Mouse (Mus musculus) NIH3T3 (cell line): ENCODE data around the gene Myh6.
"Not testable (repeated sequence)": the region's sequence is repeated elsewhere in the genome, so short reads cannot be mapped to it uniquely, and the experiment has no call there.

Source experiments
- DNase-seq: peaks from one replicate; pipeline ENCODE4 v3.0.0-alpha.2; 2012; ENCODE audit warnings: low read depth

Gene Myh6

GRCm38 (mm10) chr14:54956533-54956932 lies 10.2 kb downstream of the Myh6 start:
- no peak for DNase-seq

DNA sequence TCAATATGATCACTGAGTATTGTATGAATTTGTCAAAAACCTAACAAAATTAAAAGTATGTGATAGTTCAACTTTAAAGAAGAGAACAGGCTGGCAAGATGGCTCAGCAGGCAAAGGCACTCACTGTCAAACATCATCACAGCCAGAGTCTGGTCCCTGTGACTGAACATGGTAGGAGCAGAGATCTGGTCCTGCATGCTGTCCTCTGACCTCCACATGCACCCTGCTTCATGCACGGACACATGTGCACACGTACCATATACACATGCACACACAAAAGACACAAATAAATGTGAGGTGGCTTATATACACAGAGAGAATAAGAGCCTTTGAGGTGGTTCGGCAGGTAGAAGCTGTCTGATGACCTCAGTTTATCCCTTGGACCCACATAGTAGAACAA lies 11.2 kb downstream of the Myh6 start:
- DNase-seq, result no peak

GRCm38 (mm10) chr14:54954474-54954873 lies 12.3 kb downstream of the Myh6 start:
- DNase-seq, result no peak

GRCm38 (mm10) chr14:54953664-54954206 lies 13.0 kb downstream of the Myh6 start:
- no peak for DNase-seq

GRCm38 (mm10) chr14:54951587-54951986 lies 15.1 kb downstream of the Myh6 start:
- DNase-seq, result no peak

DNA sequence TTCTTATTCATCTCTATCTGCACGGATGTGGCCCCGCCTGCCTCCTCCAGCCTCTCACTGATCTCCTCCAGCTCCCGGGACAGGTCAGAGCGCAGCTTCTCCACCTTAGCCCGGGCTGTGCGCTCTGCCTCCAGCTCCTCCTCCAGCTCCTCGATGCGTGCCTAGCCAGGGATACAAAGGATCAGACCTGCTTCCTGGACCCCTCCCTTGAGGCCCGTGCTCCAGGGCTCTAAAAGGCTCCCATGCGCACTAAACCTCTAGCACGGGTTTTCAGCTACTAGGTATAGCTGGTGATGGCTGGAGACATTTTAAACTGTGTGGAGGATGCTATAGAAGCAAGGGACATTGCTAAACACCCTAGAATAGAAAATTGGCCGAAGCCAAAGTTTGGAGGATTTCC lies 16.2 kb downstream of the Myh6 start:
- no peak for DNase-seq

DNA sequence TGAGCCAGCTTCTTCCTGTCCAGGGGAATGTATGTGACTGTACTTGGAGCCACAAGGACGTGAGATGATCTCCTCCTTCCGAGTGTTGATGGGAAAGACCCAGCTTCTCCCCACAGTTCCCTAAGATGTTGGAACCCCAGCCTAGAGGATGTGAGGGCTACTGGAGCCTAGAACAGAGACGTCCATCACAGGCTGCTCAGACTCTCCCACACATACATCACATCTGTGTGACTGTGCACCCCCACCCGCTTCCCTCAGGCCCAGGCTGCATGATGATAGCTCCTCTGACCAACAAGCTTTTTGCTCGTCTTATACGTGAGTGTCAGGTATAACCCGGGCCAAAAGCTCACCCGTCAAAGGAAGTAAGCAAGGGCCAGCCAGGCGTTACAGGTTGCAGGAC lies 17.9 kb downstream of the Myh6 start:
- DNase-seq, result no peak

DNA sequence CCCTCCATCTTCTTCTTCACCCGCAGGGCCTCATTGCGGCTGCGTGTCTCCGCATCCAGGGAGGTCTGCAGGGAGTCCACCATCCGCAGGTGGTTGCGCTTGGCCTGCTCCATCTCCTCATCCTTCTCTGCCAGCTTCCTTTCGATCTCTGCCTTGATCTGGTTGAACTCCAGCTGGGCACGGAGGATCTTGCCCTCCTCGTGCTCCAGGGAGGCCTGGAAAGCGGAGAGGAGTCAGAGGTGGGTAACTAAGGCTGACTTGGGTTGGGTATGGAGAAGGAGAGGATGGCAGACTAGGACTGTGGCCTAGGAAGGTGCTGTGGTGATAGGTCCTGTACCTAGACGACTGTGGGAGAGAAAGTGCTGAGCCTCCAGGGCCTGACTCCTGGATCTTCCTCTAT lies 19.7 kb downstream of the Myh6 start:
- not testable (repeated sequence) for DNase-seq

- no peak for DNase-seq
Measured at GRCm38 (mm10) chr14:54945975-54946704, 20.6 kb downstream of the Myh6 start.

DNA sequence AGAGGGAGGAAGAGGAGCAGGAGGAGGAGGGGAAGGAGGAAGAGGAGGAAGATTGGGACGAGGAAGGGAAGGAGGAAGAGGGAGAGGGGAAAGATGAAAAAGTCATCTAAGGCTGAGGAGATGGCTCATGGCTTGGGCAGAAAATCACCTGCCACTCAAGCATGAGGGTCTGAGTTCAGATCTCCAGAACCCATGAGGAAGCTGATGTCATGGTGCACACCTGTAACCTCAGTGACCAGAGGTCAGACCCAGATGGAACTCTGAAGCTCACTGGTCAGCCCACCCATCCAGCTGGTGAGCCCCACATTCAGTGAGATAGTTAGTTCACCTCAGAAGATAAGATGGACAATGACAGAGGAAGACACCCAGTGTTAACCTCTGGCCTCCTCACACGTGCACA lies 21.8 kb downstream of the Myh6 start:
- DNase-seq, result no peak

DNA sequence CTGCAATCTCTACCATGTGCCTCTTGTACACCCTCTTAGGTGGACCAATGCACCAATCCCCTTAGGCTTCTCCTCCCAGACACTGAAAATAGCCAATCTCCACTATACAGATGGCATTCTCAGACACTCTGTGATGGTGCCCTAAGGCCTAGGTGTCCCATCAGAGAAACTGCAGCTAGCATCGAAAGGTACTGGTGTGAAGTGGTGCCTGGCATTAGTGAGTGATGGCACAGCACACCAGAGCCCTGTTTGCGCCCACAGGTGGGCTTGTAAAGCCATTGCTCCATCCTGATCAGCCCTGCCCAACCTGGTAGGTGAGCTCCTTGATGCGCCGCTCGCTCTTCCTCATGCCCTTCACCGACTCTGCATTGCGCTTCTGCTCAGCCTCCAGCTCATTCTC lies 22.8 kb downstream of the Myh6 start:
- DNase-seq, result no peak

GRCm38 (mm10) chr14:54942479-54942878 lies 24.2 kb downstream of the Myh6 start:
- DNase-seq, result no peak

GRCm38 (mm10) chr14:54941024-54941978 lies 25.4 kb downstream of the Myh6 start:
- DNase-seq, result no peak

DNA sequence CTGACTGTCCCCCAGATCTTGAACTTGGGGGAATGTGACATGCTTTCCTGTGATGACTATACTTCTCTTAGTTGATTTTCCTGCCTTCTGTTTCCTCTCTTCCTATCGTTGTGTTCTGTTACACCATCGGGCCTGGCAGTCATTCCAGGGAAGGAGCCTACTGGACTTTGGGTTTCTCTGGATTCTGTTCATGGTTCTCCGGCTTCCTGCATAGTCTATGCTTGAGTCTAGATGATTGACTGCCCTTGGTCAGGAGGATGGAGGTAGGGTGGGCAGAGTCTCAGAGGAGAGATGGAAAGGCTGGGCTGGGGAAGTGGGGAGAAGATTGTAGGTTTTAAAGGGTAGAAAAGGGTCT lies 26.6 kb downstream of the Myh6 start:
- no peak for DNase-seq

DNA sequence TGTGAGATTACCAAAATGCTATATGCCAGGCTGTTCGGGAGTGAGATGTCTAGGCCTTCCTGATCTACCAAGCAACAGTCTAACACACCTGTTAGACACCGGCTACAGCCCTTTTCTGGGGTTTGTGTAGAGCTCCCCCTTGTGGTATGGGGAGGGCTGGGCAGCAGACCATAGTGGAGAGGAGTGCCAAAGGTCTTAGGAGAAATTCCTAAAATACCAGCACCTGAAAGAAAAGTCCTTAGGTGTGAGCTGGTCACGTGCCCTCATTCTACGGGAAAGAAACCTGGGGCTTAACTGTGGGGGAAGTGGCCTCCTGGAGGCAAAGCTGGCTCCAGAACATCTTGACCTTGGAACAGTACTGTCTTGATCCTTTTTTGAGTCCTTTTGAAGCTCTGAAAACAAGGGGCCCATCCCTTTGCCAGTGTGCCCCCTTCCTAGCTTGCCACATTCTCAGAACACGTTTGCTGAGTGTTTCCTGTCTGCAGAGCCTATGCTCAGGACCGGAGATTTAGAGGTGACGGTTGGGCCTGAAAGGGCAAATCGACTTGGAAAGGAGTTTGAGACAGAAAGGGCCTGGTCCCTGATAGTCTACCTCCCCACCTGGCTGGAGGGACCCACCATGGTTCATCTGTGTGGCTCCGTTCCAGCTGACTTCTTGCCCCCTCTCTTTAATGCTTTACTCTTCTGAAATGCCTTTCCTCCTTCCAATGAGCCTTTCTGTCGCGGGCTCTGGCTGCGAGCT lies 27.1 kb downstream of the Myh6 start:
- peak; percentile 76 for DNase-seq

GRCm38 (mm10) chr14:54938431-54939219 lies 28.1 kb downstream of the Myh6 start:
- DNase-seq, result no peak

- no peak for DNase-seq
Measured at GRCm38 (mm10) chr14:54937361-54938182, 29.2 kb downstream of the Myh6 start.

DNA sequence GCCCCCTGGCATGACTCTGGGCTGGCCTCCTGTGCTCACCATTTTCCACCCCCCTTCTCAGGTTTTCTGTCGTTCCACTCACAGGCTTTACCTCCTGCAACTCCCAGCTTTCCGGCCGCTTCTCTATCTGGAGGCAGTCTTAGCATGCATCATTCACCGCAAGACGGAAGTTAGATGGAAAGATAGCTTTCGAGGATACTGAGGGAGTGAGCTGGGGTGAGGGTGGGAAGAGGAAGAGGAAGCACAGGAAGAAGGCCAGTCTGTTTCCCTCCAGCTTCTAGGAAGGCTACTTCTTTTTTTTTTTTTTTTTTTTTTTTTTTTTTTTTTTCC lies 29.9 kb downstream of the Myh6 start:
- no peak for DNase-seq

DNA sequence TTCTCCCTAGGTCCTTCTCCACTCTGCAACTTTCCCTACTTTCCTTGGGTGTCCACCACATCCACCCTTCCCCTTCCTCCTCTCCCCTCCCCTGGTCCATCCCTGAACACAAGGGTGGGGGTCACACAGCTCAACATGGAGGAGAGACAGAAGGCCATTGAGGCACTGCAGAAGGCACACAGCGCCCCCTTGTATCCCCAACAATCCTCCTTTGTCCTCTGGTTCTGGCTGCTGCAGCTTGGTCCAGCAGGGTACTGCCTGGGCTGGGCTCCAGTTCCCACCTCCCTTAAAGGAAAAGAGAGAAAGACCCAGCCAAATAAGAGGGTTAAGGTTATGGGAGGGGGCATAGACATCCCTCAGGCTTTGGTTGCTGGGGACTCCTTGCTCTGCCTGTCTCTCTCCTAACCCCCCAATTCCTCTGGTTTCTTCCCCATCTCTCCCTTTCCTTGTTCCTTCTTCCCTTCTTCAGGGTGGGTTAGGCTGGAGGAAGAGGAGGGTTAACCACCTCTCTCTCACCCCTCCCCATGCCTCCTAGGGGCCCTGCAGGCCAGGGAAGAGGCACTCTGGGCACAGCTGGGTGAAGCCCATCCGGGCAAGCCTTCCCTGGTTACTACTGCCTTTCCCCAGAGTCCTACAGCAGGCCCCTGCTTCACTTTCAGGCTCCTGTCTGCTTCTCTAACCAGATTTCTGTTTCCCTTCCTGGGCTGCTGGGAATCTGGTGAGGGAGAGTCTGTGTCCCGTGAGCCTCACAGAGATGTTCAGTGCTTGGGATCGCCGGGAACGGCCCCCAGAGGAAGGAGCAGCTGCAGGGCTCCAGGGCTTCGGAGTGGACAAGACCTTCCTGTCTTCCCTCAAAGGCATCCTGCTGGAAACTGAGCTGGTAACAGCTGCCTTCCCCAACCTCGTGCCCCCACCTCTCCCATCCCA lies 30.6 kb downstream of the Myh6 start, which contains the start of gene Cmtm5:
Cmtm5 (plus strand) TSS at position 358 of the 927 bp plus-strand sequence.
- no peak for DNase-seq
